Mouse (Mus musculus): Measurements from ENCODE around the gene Uqcr11.

Uqcr11 gene

GRCm38 (mm10) chr10:80399191-80399972, 7.2 kb downstream of the Uqcr11 start, which contains the start of gene Mbd3:
Gene Mbd3, minus strand, starts transcription at chr10:80399550.
- peak; percentile 96 for DNase-seq (ENCODE audit: low spot score)

- DNase-seq (ENCODE audit: low spot score): peak; percentile 88
Measured at GRCm38 (mm10) chr10:80398719-80399190, 7.9 kb downstream of the Uqcr11 start.

GRCm38 (mm10) chr10:80398174-80398535, 8.5 kb downstream of the Uqcr11 start:
- no peak for DNase-seq (ENCODE audit: low spot score)

- no peak for DNase-seq (ENCODE audit: low spot score)
Measured at GRCm38 (mm10) chr10:80397524-80398173, 9.0 kb downstream of the Uqcr11 start.

GRCm38 (mm10) chr10:80396822-80397523, 9.7 kb downstream of the Uqcr11 start:
- no peak for DNase-seq (ENCODE audit: low spot score)

- no peak for DNase-seq (ENCODE audit: low spot score)
Measured at GRCm38 (mm10) chr10:80395025-80395627, 11.5 kb downstream of the Uqcr11 start.

- DNase-seq (ENCODE audit: low spot score): no peak
Measured at GRCm38 (mm10) chr10:80392687-80393086, 13.9 kb downstream of the Uqcr11 start.

- DNase-seq (ENCODE audit: low spot score): no peak
Measured at GRCm38 (mm10) chr10:80390697-80391096, 15.9 kb downstream of the Uqcr11 start.

GRCm38 (mm10) chr10:80389185-80389708, 17.4 kb downstream of the Uqcr11 start:
- no peak for DNase-seq (ENCODE audit: low spot score)

GRCm38 (mm10) chr10:80388731-80389130, 17.9 kb downstream of the Uqcr11 start:
- DNase-seq (ENCODE audit: low spot score): no peak

GRCm38 (mm10) chr10:80387522-80387959, 19.1 kb downstream of the Uqcr11 start, which contains the start of gene Mex3d:
Gene Mex3d, minus strand, starts transcription at chr10:80387659.
- DNase-seq (ENCODE audit: low spot score): no peak

- no peak for DNase-seq (ENCODE audit: low spot score)
Measured at GRCm38 (mm10) chr10:80386735-80387471, 19.7 kb downstream of the Uqcr11 start.

- DNase-seq (ENCODE audit: low spot score): no peak
Measured at GRCm38 (mm10) chr10:80385811-80386734, 20.6 kb downstream of the Uqcr11 start.

GRCm38 (mm10) chr10:80385310-80385709, 21.3 kb downstream of the Uqcr11 start:
- no peak for DNase-seq (ENCODE audit: low spot score)

GRCm38 (mm10) chr10:80384709-80385108, 21.9 kb downstream of the Uqcr11 start:
- no peak for DNase-seq (ENCODE audit: low spot score)

GRCm38 (mm10) chr10:80384115-80384639, 22.5 kb downstream of the Uqcr11 start:
- no peak for DNase-seq (ENCODE audit: low spot score)

GRCm38 (mm10) chr10:80383431-80383830, 23.2 kb downstream of the Uqcr11 start:
- no peak for DNase-seq (ENCODE audit: low spot score)

GRCm38 (mm10) chr10:80382641-80383365, 23.8 kb downstream of the Uqcr11 start:
- DNase-seq (ENCODE audit: low spot score): no peak

- DNase-seq (ENCODE audit: low spot score): no peak
Measured at GRCm38 (mm10) chr10:80377716-80378115, 28.9 kb downstream of the Uqcr11 start.

Data from layer of hippocampus, adult 9-10 months (tissue).